Mouse (Mus musculus) testis, adult 2 months (tissue): ENCODE data around the gene Hdhd3. TPM values are rescaled to one million over a fixed set of nuclear protein-coding genes. Genes with fewer than 3 reads are reported as not detected.

ENCODE experiments used
- H3K27ac ChIP-seq: fragments of 200-500 bp; 2 replicates; pipeline ENCODE4 v1.5.1; 2012; ENCODE audit warnings: low read depth, low read length; ENCODE audit not compliant: control insufficient read depth, insufficient read depth
- H3K27me3 ChIP-seq: fragments of 200-500 bp; 2 replicates; pipeline ENCODE4 v1.6.1; 2012; ENCODE audit warnings: mild to moderate bottlenecking, low read length, moderate library complexity; ENCODE audit not compliant: control insufficient read depth, insufficient read depth
- H3K36me3 ChIP-seq: fragments of 200-500 bp; 2 replicates; pipeline ENCODE4 v1.6.1; 2012; ENCODE audit warnings: mild to moderate bottlenecking, low read length; ENCODE audit not compliant: control insufficient read depth, insufficient read depth
- H3K4me1 ChIP-seq: fragments of 200-500 bp; 2 replicates; pipeline ENCODE4 v1.6.1; 2012; ENCODE audit warnings: low read length; ENCODE audit not compliant: control insufficient read depth, insufficient read depth
- H3K4me3 ChIP-seq: fragments of 200-500 bp; 2 replicates; pipeline ENCODE4 v1.5.1; 2012; ENCODE audit warnings: low read depth, mild to moderate bottlenecking, low read length, moderate library complexity, mixed read lengths; ENCODE audit not compliant: control insufficient read depth
- CTCF ChIP-seq: fragments of 200-500 bp; IDR thresholded peaks from 2 replicates; pipeline ENCODE4 v1.5.1; 2012; ENCODE audit warnings: low read depth, mild to moderate bottlenecking, inconsistent platforms, low read length, moderate library complexity; ENCODE audit not compliant: control insufficient read depth, insufficient read depth, insufficient replicate concordance
- POLR2A ChIP-seq: fragments of 200-500 bp; IDR thresholded peaks from 2 replicates; pipeline ENCODE4 v1.6.1; 2012; ENCODE audit warnings: low read depth, mild to moderate bottlenecking, inconsistent platforms, low read length, moderate library complexity; ENCODE audit not compliant: control insufficient read depth
- polyA plus RNA-seq: library from polyadenylated mRNA; depleted of rRNA; stranded (reverse); fragments of >200 nt; gene quantifications from 2 replicates; pipeline ENCODE4 v1.2.3, GENCODE M21; 2012

The Hdhd3 gene
- polyA plus RNA-seq, 1 experiment: 5.9 TPM

- H3K36me3 ChIP-seq: no peaks in the 10 kb centered on the region
- H3K27ac ChIP-seq: no peak overlapping the region
- H3K4me3 ChIP-seq: no peak overlapping the region
- H3K4me1 ChIP-seq: peaks cover 8% of the 10 kb centered on the region
- H3K27me3 ChIP-seq: no peaks in the 10 kb centered on the region
- TF ChIP-seq POLR2A (no peak), CTCF (no peak)
Observed at GRCm38 (mm10) chr4:62500799-62501198, 2.5 kb downstream of the Hdhd3 start.

- H3K36me3 ChIP-seq: no peaks in the 10 kb centered on the region
- no peak overlapping the region for H3K4me3 ChIP-seq
- H3K4me1 ChIP-seq: peaks cover 4% of the 10 kb centered on the region
- no peak overlapping the region for H3K27ac ChIP-seq
- H3K27me3 ChIP-seq: no peaks in the 10 kb centered on the region
- no peak for TF ChIP-seq POLR2A
- no peak for TF ChIP-seq CTCF
Observed at GRCm38 (mm10) chr4:62496815-62497214, 6.5 kb downstream of the Hdhd3 start.

- Histone ChIP-seq H3K27me3 (no peaks in the 10 kb centered on the region), H3K4me1 (no peaks in the 10 kb centered on the region; the same call in 1 of the 2 replicates), H3K27ac (no peak overlapping the region), H3K4me3 (no peak overlapping the region), H3K36me3 (no peaks in the 10 kb centered on the region)
- TF ChIP-seq CTCF (no peak), POLR2A (no peak)
Observed at GRCm38 (mm10) chr4:62495946-62496345, 7.3 kb downstream of the Hdhd3 start.

GRCm38 (mm10) chr4:62494230-62494629 is 9.0 kb downstream of the Hdhd3 start:
- Histone ChIP-seq H3K4me3 (no peak overlapping the region), H3K36me3 (no peaks in the 10 kb centered on the region), H3K27ac (no peak overlapping the region), H3K4me1 (no peaks in the 10 kb centered on the region), H3K27me3 (no peaks in the 10 kb centered on the region)
- no peak for TF ChIP-seq POLR2A
- no peak for TF ChIP-seq CTCF

GRCm38 (mm10) chr4:62492682-62493081 is 10.6 kb downstream of the Hdhd3 start:
- Histone ChIP-seq H3K4me1 (no peaks in the 10 kb centered on the region), H3K27ac (no peak overlapping the region), H3K36me3 (no peaks in the 10 kb centered on the region; the same call in 1 of the 2 replicates), H3K4me3 (no peak overlapping the region), H3K27me3 (no peaks in the 10 kb centered on the region)
- TF ChIP-seq POLR2A (no peak), CTCF (no peak)

- Histone ChIP-seq H3K36me3 (no peaks in the 10 kb centered on the region; the same call in 1 of the 2 replicates), H3K27ac (no peak overlapping the region), H3K4me3 (no peak overlapping the region), H3K27me3 (no peaks in the 10 kb centered on the region), H3K4me1 (no peaks in the 10 kb centered on the region)
- no peak for TF ChIP-seq POLR2A
- TF ChIP-seq CTCF: no peak
Observed at GRCm38 (mm10) chr4:62487914-62488313, 15.4 kb downstream of the Hdhd3 start.

- Histone ChIP-seq H3K4me3 (no peak overlapping the region), H3K36me3 (no peaks in the 10 kb centered on the region; the same call in 1 of the 2 replicates), H3K27me3 (no peaks in the 10 kb centered on the region), H3K4me1 (no peaks in the 10 kb centered on the region), H3K27ac (no peak overlapping the region)
- no peak for TF ChIP-seq POLR2A
- no peak for TF ChIP-seq CTCF
Observed at GRCm38 (mm10) chr4:62487172-62487571, 16.1 kb downstream of the Hdhd3 start.

- Histone ChIP-seq H3K36me3 (no peaks in the 10 kb centered on the region; the same call in 1 of the 2 replicates), H3K4me3 (no peak overlapping the region), H3K4me1 (no peaks in the 10 kb centered on the region; the same call in 1 of the 2 replicates), H3K27ac (no peak overlapping the region), H3K27me3 (no peaks in the 10 kb centered on the region)
- no peak for TF ChIP-seq POLR2A
- TF ChIP-seq CTCF: no peak
Observed at GRCm38 (mm10) chr4:62486162-62486696, 17.0 kb downstream of the Hdhd3 start.
